Mouse (Mus musculus) G1E (cell line): ENCODE measurements around the gene Dscaml1.

ENCODE experiments used
- CTCF ChIP-seq: IDR thresholded peaks from 2 replicates; pipeline ENCODE4 v1.5.1; 2012; ENCODE audit warnings: low read depth, low read length, inconsistent platforms, mixed read lengths
- GATA1 ChIP-seq: IDR thresholded peaks from 2 replicates; pipeline ENCODE4 v1.6.1; 2012; ENCODE audit warnings: borderline replicate concordance, low read length, inconsistent platforms, mixed read lengths

- TF ChIP-seq CTCF (no peak), GATA1 (no peak)
Measured at GRCm38 (mm10) chr9:45499267-45499666, 72.8 kb downstream of the Dscaml1 start.
